12 mouse cellular contexts compared by ENCODE assay signal in genomic region chr9:98712023-98712563, GRCm38 (mm10).
"Had no signal": no experiment of that assay in that cellular context is flagged by ENCODE, and none has a peak within 500 bp of the region (broad histone marks: within the 10 kb centered on the region; RNA-seq: fewer than 3 reads in every experiment).

No protein-coding gene starts in this region.

- H3K9me3 ChIP-seq: limb, embryonic 13.5 days; midbrain, embryonic 13.5 days; stomach, embryonic 15.5 days had no signal

- H3K4me3 ChIP-seq: limb, embryonic 13.5 days; midbrain, embryonic 13.5 days; stomach, embryonic 15.5 days had no signal

- H3K27ac ChIP-seq: kidney, postnatal 0 days; limb, embryonic 13.5 days; liver, embryonic 14.5 days; midbrain, embryonic 13.5 days; stomach, embryonic 15.5 days had no signal

- DNase-seq: kidney, adult 9 months; kidney, postnatal 36 days; layer of hippocampus, adult 9-11 months; layer of hippocampus, postnatal 36 days; right cerebral cortex, postnatal 14 days; thymus, postnatal 14 days had no signal

- H3K4me1 ChIP-seq: midbrain, embryonic 13.5 days; stomach, embryonic 15.5 days had no signal

- ATAC-seq: intestine, embryonic 16.5 days; midbrain, embryonic 13.5 days had no signal

- H3K36me3 ChIP-seq: limb, embryonic 13.5 days; midbrain, embryonic 13.5 days; stomach, embryonic 15.5 days had no signal

- H3K27me3 ChIP-seq: limb, embryonic 13.5 days; midbrain, embryonic 13.5 days; stomach, embryonic 15.5 days had no signal

- H3K4me2 ChIP-seq: limb, embryonic 13.5 days; midbrain, embryonic 13.5 days; stomach, embryonic 15.5 days had no signal

- H3K9ac ChIP-seq: limb, embryonic 13.5 days; liver, embryonic 14.5 days; midbrain, embryonic 13.5 days; stomach, embryonic 15.5 days had no signal
